Mouse (Mus musculus) cerebellum, postnatal 36 days (tissue): Measurements from ENCODE around the gene Marveld2.

Source experiments
- DNase-seq, 2 experiments: peaks; one replicate each; pipeline ENCODE4 v3.0.0; 2021 to 2022; ENCODE audit warnings: mixed read lengths in 2 of 2

Marveld2 gene

DNA sequence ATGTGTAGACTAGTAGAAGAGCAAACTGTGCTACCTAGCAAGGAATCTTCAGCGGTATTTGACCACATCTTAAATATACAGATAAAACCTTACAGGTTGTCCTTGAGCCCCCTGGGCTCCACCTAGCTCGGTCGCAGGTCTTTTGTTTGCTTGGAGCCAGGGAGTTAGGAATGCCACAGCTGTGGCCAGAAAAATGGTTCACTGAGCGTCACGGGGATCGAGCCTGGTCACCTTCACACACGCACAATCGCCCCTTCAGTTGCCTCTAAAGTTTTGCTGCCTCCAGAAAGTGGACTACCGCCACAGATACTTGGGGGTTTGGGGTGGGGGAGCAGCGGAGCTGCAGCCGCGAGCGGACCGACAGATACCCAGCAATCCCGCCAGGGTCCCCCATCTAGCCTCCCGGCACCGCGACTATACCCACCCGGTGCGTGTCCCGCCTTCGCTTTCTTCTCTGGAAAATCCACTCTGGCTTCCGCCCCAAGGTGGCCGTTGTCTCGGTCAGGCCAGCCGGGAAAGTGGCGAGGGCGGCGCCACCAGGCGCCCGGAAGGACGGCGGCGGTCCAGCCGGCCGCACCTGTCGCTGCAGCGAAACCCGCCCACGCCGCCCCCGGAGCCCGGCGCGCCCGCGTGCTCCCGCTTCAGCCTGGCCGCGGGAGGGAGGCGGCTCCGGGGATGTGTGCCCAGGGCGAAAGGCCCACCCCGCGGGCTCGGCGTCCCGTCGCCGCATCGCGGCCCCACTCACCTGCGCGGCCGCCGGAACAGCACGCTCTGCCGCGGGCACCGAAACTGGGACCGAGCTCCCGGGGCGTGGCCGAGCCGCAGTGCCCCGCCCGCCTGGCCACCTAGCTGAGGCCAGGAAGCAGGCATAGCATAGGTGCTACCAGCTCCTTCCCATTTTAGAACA lies at the start of gene Marveld2:
Gene Marveld2 (minus strand): TSS at position 791 of the 907 bp plus-strand sequence.
- peak; percentile 79 to 84 for DNase-seq

- DNase-seq, result peak; percentile 55 to 58
Measured at GRCm38 (mm10) chr13:100659864-100660456, 43.2 kb upstream of the Marveld2 start.

- no peak for DNase-seq
Measured at GRCm38 (mm10) chr13:100658091-100658490, 41.3 kb upstream of the Marveld2 start.

GRCm38 (mm10) chr13:100651439-100652186 lies 34.8 kb upstream of the Marveld2 start, which contains the start of gene Taf9:
Gene Taf9 (plus strand): TSS chr13:100651579.
- DNase-seq, result no peak

GRCm38 (mm10) chr13:100650550-100651438 lies 34.0 kb upstream of the Marveld2 start, which contains the start of the genes Ak6 and Rad17:
Gene Ak6 (plus strand): TSS chr13:100650979.
Gene Rad17 (minus strand): TSS chr13:100651051.
- peak; percentile 97 to 98 for DNase-seq

GRCm38 (mm10) chr13:100648223-100648622 lies 31.5 kb upstream of the Marveld2 start:
- no peak for DNase-seq

GRCm38 (mm10) chr13:100642471-100643209 lies 25.9 kb upstream of the Marveld2 start:
- DNase-seq, result no peak

DNA sequence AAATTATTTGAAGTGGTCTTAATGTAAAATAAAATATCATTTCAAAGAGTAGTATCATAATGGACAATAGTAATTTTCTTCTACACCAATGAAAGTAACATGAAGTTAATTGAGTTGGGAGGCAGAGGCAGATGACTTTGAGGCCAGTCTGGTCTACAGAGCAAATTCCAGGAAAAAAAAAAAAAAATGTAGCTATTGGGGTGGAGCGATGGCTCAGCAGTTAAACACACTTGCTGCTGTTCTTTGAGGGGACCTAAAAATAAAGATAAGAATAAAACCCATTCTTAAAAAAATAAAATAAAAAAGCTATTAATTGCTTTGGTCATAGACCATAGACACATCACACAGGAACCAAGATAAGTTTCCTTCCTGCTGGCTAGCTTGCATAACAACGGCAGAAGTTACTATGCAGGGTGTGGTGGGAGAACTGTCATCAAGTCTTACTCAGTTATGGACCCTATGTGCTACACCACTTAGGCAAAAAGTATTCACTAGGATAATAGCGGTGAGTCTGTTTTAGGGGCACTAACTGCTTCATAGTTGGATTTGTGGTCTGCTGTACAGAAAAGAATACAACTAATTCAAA lies 17.4 kb upstream of the Marveld2 start:
- no peak for DNase-seq

DNA sequence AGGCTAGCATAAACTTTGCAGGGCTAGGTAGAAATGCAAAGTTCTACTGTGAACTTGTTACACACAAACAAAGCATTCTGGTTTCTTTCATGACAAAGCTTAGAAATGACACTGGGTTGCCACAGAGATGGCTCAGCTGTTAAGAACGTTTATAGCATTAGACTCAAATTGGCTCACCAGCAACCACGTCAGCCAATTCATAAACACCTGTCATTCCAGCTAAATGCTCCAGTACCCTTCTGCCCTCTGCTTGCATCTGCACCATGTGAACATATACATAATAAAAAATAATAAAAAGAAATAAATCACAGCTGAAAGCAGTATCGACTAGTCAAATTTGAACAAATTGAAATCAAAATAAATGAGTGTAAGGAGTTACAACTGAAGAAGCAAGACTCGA lies 5.5 kb upstream of the Marveld2 start:
- no peak for DNase-seq

DNA sequence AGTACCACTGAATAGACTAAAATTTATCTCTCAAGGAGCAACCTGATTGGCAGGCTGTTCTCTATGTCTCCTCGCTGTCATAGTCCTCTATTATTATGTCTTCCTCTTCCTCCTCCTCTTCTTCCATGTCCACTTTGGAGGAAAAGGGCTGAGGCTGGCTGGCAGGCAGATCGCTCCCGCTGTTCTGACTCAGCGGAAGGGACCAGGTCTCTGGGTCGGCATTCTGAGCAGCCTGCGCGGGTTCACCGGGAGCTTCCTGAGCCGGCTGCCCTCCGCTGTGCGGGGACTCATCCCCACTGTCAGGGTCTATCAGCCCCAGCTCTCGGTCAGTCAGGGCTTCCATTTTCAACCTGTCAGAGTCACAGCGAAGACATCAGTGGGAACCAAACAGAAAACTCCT lies 812 bp upstream of the Marveld2 start:
- DNase-seq, result peak; percentile 31

DNA sequence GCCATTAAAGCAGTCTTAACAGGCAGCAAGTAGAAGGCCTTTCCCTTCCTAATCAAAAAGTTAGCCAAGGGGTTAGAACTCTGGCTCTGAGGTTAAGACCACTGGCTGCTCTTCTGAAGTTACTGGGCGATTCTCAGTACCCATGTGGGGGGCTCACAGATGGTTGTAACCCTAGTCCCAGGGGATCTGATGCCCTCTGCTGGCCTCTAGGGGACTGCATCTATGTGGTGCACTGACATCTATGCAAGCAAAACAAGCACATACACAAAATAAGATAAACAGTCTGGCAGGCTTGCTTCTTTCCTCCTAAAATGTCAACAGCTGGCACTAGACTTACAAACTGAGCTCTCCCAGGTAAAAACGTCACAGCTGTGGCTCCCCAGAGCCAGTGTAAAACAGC lies 3.9 kb downstream of the Marveld2 start:
- no peak for DNase-seq

DNA sequence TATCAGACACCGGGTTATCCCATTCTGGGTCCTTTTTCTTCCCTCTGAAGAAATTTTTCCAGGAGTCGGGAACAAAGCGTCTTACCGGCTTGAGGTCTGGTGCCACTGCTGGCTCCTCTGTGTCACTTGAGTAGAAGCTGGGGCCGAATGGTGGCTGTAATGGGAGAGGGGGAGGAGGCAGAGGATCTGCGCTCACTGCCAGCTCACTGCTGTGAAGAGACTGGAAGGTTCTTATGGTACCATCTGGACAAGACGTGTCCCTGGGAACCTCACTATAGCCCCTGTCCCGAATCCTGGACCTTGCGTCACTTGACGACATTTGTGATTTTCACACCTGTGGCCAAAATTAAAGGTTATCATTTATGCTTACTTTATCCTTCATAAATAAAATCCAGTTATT lies 4.5 kb downstream of the Marveld2 start:
- DNase-seq, result peak; percentile 51 to 53

DNA sequence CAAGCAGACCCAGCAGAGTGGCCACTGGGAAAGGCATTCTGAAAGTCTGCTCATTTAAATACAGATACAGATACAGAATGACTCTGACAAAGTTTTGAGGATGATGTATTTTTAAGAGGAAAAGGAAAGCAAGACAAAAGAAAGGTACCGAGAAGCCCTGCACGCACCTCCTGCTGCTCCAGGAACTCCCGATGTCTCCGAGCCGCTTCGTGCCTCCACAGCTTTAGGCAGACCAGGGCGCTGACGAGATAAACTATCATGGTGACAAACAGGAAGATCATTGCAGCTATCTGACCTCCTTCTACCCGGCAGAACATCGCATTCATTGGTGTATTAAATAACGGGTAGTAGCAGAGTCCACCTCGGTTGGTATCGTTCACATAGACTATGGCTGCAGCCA lies 5.5 kb downstream of the Marveld2 start:
- DNase-seq, result no peak

GRCm38 (mm10) chr13:100607756-100608155 lies 9.0 kb downstream of the Marveld2 start:
- no peak for DNase-seq

- DNase-seq, result no peak
Measured at GRCm38 (mm10) chr13:100605845-100606244, 10.9 kb downstream of the Marveld2 start.

DNA sequence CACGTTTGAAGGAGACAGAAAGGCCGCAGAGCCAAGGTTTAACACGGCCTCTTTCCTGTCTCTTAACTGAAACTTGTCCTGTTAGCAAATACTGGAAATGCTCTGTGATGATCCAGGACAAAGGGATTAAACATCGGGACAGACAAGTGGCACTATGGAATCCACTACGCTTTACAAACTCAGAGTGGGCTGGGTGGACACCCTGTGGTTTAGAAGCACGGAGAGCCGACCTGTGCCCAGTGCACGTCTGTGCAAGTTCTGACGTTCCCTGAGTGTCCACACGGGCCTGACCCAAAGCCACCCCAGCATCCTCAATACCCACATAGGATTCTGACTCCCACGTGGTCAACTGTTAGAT lies 13.1 kb downstream of the Marveld2 start:
- no peak for DNase-seq

DNA sequence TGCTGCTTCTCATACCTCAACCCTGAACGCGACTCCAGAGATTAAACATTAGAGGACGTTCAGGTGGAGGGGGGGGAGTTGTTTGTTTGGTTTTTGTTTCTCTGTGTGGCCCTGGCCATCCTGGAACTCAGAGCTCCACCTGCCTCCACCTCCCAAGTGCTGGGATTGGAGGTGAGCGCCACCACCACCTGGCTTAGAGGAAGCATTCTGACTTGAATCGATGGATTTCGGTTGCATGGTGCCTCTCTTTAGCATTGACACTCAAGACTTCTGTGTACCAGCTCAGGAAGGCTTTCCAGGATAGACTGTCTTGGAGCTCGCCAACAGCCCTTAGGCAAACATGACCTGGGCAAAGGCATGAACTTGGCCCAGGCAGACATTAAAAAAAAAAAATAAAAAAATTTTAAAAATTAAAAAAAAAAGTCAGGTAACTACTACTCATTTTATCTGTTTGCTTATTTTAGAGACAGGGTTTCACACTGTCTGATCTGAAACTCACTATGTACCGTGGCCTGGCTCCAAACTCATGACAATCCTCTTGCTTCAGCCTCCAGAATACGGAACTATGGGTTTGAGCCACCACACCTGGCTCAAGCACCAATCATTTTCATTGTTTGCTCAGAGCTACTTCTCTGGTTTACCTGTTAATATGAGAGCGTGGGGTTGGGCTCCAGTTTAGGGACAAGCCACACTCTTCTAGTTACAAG lies 13.6 kb downstream of the Marveld2 start:
- DNase-seq, result no peak

GRCm38 (mm10) chr13:100602239-100602902 lies 14.4 kb downstream of the Marveld2 start:
- no peak for DNase-seq

DNA sequence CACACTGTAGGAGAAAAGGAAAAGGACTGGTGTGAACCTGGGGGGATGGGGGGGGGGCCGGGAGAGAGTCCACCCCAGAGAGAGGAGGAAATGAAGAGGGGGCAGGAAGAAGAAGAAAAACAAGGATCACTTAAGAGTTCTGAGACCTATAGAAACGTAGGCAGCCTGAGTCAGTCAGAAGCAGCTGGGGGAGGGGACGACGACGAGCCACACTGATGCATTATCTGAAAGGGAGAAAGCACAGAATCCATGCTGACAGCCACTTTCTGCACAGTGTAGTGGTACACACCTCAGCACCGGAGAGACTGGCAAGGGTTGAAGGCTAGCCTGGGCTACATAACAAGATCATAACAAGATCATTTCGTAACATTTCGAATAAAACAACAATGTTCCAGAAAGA lies 15.7 kb downstream of the Marveld2 start:
- no peak for DNase-seq

- no peak for DNase-seq
Measured at GRCm38 (mm10) chr13:100600317-100600716, 16.5 kb downstream of the Marveld2 start.
